Mouse (Mus musculus): ENCODE results near the gene Sgms2.

- TF ChIP-seq CTCF (IDR thresholded peaks at IDR 0.05; ENCODE audit: extremely low read depth, insufficient read depth, insufficient read length, insufficient replicate concordance) (no peak), POLR2A (IDR thresholded peaks at IDR 0.05; ENCODE audit: low read depth, low read length) (no peak)
Observed at GRCm38 (mm10) chr3:131303320-131303714, 187.9 kb downstream of the Sgms2 start.

Measured in spleen, adult 2 months (tissue).